Mouse (Mus musculus) brain, embryonic 14.5 days (tissue): ENCODE measurements at regions not wholly inside any gene's neighbourhood (a gene's known extent, or its start where the extent isn't known, plus 50 kb on each side); places are given as distances from the start of the nearest gene placed in this dataset.

Source experiments
- DNase-seq: peaks from one replicate; pipeline ENCODE4 v3.0.0-alpha.2; 2011; ENCODE audit warnings: low read depth
- CTCF ChIP-seq: fragments of 200-500 bp; IDR thresholded peaks from 2 replicates; pipeline ENCODE4 v1.5.1; 2012; ENCODE audit warnings: inconsistent platforms, mild to moderate bottlenecking, moderate library complexity, borderline replicate concordance; ENCODE audit not compliant: insufficient read depth, insufficient read length; ENCODE audit errors: extremely low read depth
- POLR2A ChIP-seq: fragments of 200-500 bp; IDR thresholded peaks from 2 replicates; pipeline ENCODE4 v1.6.1; 2012; ENCODE audit warnings: mild to moderate bottlenecking, inconsistent platforms, borderline replicate concordance; ENCODE audit not compliant: poor library complexity, insufficient read depth, insufficient read length, severe bottlenecking; ENCODE audit errors: extremely low read depth

DNA sequence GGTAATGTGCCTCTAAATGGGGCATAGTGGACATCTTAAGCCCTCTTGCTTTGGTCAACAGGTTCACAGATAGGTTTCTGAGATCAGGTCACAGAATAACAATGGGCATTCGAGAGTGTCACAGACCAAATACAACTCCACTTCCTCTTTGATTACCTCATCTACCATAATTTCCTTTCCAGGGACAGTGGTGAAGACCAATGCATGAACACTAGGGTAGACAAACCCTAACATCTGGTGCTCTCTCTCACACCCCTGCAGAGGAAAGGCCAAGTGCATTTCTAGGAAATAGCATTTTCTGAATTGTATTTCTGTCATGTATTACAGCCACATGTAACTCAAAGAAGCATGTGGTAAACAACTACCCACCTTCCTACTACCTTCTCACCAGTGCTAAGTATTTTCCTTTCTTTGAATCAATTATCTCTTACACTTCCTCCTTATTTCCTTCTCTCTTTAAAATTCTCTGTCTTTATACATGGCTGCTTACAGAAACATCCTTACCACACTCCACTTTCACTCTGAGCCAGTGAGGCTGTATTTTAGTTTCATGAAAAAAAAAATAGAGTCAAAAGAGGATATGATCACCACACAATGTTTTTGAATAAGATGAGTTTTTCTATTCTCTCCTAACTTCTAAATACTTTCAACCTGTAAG is 1021.0 kb downstream of the Gsdmc2 start:
- TF ChIP-seq POLR2A (no peak), CTCF (no peak)
- DNase-seq, result no peak

DNA sequence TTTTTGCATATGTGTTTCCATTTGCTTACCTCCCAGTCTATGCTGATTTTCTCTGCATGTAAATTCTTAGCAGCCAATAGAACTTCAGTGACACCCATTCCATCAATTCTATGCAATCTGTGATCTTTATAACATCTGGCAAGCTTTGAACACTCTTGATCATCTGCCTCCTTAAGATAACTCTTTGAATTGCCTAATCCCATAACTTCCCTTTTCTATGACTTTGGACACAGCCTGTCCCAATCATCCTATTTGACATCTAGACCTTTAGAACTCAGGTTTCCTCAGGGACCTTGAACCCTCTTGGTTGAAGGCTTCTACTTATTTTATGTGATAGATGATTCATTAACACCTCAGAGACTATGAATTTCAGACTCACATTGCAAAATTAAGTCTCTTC is 1022.7 kb downstream of the Gsdmc2 start:
- DNase-seq, result no peak
- TF ChIP-seq POLR2A, result no peak
- no peak for TF ChIP-seq CTCF

DNA sequence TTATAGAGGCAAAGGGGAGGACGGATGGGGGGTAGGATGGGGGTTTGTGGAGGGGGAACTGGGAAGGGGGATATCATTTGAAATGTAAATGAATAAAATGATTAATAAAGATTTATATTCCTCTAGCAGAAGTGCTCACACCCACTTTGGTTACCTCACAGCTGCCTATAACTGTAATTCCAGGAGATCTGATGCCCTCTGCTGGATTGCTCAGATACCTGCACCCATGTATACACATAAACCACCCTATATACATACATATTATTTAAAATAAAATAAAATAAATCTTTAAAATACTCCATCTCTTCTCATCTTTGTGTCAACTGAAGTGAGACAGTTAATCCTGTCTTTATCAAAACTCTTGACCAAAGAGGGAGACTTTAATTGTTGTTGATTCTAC is 1031.9 kb downstream of the Gsdmc2 start:
- TF ChIP-seq CTCF (no peak), POLR2A (no peak)
- peak; percentile 13 for DNase-seq

DNA sequence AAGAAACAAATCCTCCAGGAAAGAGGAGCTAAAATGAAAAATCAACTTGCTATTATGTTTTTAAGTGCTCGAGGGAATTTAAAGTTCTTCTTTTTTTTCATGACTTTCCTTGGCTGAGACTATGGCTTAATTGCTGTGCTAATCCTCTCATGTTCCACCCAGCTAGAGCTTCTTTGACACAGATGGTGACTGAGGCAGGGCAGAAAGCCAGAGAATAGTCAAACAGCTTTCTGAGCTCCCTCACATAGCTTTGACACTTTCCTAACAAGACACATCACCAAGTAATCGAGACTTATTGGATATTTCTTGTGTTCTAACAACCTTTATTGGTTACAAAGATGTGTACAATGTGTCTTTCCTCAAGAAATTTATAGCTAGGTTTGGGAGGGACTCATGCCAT is 1033.0 kb downstream of the Gsdmc2 start:
- peak; percentile 90 for DNase-seq
- TF ChIP-seq POLR2A (no peak), CTCF (no peak)

DNA sequence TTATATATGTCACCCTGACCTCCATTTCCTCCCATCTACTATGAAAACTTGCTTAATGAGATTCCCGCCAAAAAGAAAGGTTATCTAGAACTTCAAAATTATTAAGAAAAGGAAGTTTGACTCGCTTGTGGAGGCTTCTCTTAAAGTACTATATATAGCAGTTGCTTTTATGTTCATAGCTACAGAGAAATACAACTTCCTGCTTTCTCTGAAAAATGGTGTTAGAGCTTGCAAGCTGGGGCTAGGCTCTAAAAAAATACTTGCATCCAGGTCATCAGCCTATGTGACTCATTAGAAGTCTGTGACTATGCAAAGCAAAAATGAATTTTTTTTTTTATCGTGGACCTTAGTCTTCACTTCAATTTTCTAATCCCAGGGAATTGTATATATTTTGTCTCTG is 1035.7 kb downstream of the Gsdmc2 start:
- TF ChIP-seq POLR2A (no peak), CTCF (no peak)
- no peak for DNase-seq

DNA sequence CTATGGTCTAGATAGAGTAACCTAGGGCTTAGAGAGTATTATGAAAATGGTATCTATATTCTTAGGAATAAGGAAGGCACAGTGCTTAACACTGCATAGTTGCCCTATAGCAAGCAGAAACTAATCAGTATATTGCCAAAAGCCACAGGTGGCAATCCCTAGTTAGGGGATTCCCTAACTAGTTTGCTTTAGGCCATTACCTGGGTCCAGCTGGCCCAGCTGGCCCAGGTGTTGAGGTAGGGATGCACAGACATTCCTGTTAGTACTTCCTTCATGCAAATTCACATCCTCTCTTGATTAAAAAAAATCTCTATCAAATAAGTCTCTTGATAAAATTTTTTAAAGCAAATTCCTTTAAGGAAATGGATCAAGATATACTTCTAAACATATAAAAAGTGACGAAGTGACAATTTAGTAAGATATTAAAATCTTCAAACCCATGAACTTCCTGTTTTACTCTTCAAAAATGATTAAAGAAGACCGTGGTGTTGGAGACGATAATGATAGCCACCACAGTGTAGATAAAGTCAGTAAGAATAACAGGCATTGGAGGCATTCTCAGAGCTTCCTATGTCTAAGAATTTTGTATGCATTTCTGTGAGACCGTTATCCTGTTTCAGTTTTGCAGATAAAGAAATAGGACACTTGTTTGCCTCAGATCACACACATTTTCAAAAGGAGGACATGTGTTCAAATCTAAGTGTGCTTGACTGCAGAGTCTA is 1036.7 kb downstream of the Gsdmc2 start:
- no peak for DNase-seq
- TF ChIP-seq CTCF (no peak), POLR2A (no peak)

DNA sequence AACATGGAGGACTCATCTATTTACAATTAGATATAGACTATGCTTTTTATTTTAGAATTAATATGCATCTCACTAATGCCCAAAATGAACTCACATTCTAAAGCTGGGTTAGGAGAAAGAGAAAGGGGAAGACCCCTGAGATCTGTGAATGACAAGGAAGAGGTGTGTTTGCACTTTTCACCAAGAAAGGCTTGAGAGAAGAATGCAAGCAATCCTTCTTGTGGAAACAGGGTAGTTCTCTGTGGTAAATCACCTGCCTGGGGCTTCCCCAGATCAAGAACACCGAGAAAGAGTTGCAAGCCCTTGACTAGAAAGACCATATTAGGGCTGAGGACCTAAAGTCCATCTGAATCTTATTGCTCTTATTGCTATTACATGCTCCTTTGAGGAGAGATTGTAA is 1037.6 kb downstream of the Gsdmc2 start:
- no peak for DNase-seq
- TF ChIP-seq POLR2A (no peak), CTCF (no peak)

DNA sequence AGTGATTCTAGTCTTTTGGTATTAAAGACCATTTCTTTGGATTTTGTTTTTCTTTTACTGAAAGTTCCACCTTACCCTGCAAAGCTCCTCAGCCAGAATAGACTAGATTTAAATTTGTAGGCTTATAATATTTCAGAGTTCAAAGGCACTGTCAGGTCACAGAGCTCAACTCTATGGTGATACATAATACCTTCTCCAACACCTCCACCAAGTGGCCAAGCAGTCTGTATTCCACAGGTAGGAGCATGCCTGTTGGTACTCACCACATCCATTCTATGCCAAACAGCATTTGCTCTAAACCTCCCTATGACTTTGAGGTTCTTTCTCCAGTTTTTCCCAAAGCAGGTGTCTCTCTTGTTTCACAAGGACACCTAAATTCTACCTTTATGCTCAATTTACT is 1042.2 kb downstream of the Gsdmc2 start:
- TF ChIP-seq CTCF (no peak), POLR2A (no peak)
- no peak for DNase-seq

DNA sequence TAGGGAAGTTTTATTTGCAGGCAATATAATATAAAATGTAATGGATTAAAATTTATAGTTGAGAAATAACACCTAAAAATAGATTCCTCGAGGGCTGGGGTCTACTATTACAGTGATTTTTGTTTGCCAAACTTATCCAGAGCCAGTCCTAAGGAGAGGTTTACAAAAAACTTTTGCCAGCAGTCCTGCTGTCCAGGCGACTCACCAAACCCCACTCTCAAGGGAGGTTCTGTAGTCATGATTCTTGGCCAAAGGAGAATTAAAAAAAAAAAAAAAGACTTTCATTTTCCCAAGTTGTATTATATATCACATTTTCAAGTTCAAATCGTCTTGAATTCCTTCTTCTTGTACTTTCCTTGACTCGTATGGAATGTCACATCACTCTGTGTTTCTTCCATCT is 1046.2 kb downstream of the Gsdmc2 start:
- TF ChIP-seq CTCF (no peak), POLR2A (no peak)

DNA sequence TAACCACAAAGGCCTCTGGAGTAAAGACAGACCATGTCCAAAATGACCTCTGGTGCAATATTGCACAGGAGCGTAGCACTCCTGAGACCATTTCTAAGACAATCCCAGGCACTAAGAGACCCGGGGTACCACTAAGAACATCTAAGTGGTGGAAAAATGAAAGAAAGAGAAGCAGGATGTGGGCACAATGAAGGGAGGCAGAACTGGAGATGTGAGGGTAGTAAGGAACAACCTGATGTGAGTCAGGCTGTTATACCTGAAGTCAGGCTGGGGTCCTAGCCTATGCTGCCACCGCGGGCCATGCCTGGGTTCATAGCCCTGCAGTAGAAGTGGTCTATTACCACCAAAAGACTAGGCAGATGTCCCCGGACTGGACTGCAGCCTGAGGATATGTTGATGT is 1051.4 kb downstream of the Gsdmc2 start:
- TF ChIP-seq POLR2A, result no peak
- TF ChIP-seq CTCF, result no peak
- no peak for DNase-seq

More for the DNA sequence above, 1046.2 kb downstream of the Gsdmc2 start:
- DNase-seq, result no peak

DNA sequence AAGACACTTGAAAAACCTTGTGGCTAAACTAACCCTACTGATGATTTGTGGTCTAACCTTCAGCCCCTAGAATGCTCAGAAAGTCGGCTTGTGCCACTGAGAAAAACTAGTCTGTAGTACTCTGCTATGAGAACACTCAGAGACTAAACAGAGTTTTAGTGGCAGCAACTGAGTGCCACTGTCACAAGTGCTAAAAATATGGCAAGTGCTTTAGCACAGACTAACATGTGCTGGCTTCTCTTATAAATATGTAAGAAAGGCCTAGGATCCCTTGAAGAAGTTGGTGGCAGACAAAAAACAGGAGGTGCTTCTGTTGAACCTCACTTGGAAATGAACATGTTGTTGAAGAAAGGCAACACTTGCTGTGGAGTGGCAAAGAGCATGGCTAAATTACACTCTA is 1052.9 kb downstream of the Gsdmc2 start:
- TF ChIP-seq CTCF, result no peak
- no peak for DNase-seq

DNA sequence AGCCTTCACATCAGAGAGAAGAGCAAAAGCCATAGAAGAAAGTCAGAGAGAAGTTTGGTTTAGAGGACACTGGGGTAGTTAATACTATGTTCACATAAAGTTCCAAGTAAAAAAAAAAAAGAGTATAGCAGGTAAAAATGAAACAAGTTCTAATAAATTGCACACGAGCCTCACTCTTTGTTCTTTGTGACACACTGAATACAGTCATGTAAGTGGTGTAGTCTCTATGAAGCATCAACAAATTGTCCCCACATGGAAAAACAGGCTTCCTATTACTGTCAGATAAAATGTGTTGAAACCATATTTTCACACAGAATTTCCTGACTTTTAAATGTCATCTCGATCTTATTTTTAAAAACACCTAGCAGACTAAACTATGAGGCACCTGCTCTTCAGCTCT is 1057.2 kb downstream of the Gsdmc2 start:
- TF ChIP-seq POLR2A (no peak), CTCF (no peak)
- DNase-seq, result no peak
